Mouse (Mus musculus) thymus, adult 2 months (tissue): ENCODE data around the gene Ccdc88c. TPM values are rescaled to one million over a fixed set of nuclear protein-coding genes. Genes with fewer than 3 reads are reported as not detected.
A peak's percentile ranks its signal among the peaks of the same experiment; 100 is the strongest.

Experiments used
- DNase-seq: peaks from one replicate; pipeline ENCODE4 v3.0.0; 2021
- H3K27ac ChIP-seq: fragments of 200-500 bp; 2 replicates; pipeline ENCODE4 v1.5.1; 2012; ENCODE audit warnings: low read length, control low read depth; ENCODE audit not compliant: control insufficient read depth, insufficient read depth
- H3K27me3 ChIP-seq: fragments of 200-500 bp; 2 replicates; pipeline ENCODE4 v1.6.1; 2012; ENCODE audit warnings: mild to moderate bottlenecking, low read length, moderate library complexity, mixed read lengths; ENCODE audit not compliant: control insufficient read depth, insufficient read depth
- H3K36me3 ChIP-seq: fragments of 200-500 bp; 2 replicates; pipeline ENCODE4 v1.6.1; 2012; ENCODE audit warnings: mild to moderate bottlenecking, low read length, moderate library complexity; ENCODE audit not compliant: control insufficient read depth, insufficient read depth
- H3K4me1 ChIP-seq: fragments of 200-500 bp; replicated peaks from 2 replicates; pipeline ENCODE4 v1.6.1; 2012; ENCODE audit warnings: low read length; ENCODE audit not compliant: control insufficient read depth, insufficient read depth
- H3K4me3 ChIP-seq: fragments of 200-500 bp; 2 replicates; pipeline ENCODE4 v1.5.1; 2012; ENCODE audit warnings: mild to moderate bottlenecking, low read length, control low read depth, moderate library complexity; ENCODE audit not compliant: control insufficient read depth, insufficient read depth
- CTCF ChIP-seq: fragments of 200-500 bp; IDR thresholded peaks from 2 replicates; pipeline ENCODE4 v1.5.1; 2012; ENCODE audit warnings: mild to moderate bottlenecking, control low read depth, low read length, moderate library complexity, borderline replicate concordance; ENCODE audit not compliant: control insufficient read depth, poor library complexity, insufficient read depth; ENCODE audit errors: extremely low read depth
- POLR2A ChIP-seq: fragments of 200-500 bp; IDR thresholded peaks from 2 replicates; pipeline ENCODE4 v1.6.1; 2012; ENCODE audit warnings: mild to moderate bottlenecking, low read length, control low read depth, moderate library complexity; ENCODE audit not compliant: control insufficient read depth, poor library complexity, insufficient read depth; ENCODE audit errors: extremely low read depth
- WGBS: fragments of 180-500 bp; shearing (Covaris S2); methylation state at CpG from one replicate; pipeline ENCODE4 v1.1.7; 2018; 5-methylcytosine and 5-hydroxymethylcytosine counted together
- polyA plus RNA-seq: library from polyadenylated mRNA; depleted of rRNA; stranded (reverse); fragments of >200 nt; gene quantifications from 2 replicates; pipeline ENCODE4 v1.2.3, GENCODE M21; 2012

Gene Ccdc88c
- polyA plus RNA-seq, 1 experiment, result 75.0 TPM

DNA sequence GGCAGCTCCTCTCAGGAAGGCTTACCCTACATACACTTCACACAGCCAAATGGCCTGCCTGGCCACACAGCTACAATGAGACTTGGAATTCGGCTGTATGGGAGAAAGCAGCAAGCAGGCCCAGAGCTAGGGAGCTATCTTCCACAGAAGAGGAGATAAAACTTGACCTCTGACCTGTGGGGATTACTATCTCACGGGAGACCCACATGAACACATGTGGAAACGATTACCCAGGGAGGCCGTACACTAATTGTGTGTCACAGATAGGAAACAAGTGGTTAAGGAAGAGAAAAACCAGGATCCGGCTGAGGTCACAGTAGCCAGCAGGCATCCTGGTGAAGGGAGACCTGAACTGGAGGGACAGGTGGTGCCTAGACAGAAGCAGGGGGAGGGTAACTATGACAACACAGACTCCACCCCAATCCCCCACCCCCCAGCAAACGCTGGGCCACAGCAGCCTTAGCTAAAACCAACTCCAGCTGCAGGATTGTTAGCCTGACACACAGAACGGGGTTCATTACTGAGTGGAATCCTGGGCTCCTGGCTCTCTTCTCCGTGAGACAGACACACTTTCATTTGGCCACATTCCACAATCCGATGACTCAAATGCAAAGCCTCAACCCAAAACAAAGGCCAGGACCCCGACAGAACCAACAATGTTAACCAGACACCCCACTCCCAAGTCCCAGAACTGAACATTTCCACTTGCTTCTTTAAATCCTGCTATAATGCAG lies 30.9 kb downstream of the Ccdc88c start:
- no peak overlapping the region for H3K27ac ChIP-seq
- no peak overlapping the region for H3K4me3 ChIP-seq
- TF ChIP-seq CTCF, result no peak
- no peak for DNase-seq
- no peaks in the 10 kb centered on the region for H3K27me3 ChIP-seq
- WGBS, result 69% methylated on average over 10 of the region's 10 CpGs
- H3K36me3 ChIP-seq, result peaks cover 5% of the 10 kb centered on the region; the same call in 1 of the 2 replicates
- peaks cover 50% of the 10 kb centered on the region for H3K4me1 ChIP-seq

DNA sequence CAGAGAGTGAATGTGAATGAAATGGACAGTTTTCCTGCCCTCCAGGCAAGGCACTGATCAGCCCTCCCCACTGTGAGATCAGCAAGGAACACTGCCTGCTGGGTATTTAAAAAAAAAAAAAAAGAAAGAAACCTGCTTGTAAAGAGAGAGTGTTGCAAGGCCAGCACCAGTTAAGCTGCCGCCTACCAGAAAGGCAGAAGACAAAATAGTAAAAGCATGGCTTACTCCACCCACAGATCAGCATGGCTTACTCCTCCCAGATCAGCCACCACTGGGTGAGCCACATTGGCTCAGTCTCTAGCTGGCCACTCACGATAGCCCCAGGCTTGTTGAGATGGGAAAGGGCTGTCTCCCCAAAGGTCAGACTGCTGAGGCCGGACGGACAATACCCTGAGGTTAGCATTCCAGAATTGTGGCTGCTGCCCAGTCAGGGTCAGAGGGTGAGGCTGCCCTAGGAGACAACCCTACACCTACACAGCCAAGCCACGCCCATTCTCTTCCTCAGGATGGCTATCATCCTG lies 32.4 kb downstream of the Ccdc88c start:
- H3K4me3 ChIP-seq, result no peak overlapping the region
- TF ChIP-seq POLR2A (no peak), CTCF (no peak)
- H3K36me3 ChIP-seq, result peaks cover 5% of the 10 kb centered on the region; the same call in 1 of the 2 replicates
- H3K4me1 ChIP-seq, result peaks cover 62% of the 10 kb centered on the region
- H3K27me3 ChIP-seq, result no peaks in the 10 kb centered on the region
- H3K27ac ChIP-seq, result no peak overlapping the region
- no peak for DNase-seq
- WGBS, result 92% methylated on average over 5 of the region's 5 CpGs

DNA sequence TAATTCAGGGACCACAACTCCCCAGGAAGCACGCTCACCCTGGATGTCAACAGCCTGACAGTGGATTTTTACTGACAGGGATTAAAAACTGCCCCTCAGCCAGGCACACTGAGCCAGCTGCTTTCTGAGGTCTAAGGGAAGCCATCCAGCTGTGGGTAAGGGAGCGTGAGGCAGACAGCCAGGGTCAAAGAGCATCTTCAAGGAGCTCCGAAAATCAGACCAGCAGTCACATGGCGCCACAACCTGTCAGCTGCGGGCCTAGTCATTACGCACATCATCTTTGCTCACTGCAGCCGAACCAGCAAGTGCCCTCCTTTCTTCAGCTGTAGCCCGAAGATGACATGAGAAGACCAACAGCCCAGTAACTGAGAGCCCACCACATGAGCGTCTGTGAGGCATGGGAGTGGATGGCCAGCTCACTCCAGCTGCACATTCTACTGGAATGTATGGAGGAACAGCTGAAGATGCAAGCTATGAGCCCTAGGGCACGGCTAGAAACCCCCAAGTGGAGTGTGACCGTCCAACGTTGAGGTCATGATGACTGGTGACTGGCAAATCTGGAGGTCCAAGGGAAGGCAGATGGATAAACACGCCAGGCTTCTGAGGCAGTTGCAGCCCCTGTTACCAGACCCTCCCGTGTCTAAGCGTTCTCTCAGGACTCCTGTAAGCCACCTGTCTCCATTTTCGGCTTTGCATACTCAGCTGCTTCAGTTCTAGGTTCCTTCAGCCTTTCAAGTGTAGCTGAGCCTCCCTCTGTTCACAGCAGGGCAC lies 33.1 kb downstream of the Ccdc88c start:
- TF ChIP-seq POLR2A, result no peak
- TF ChIP-seq CTCF, result no peak
- no peak for DNase-seq
- no peak overlapping the region for H3K4me3 ChIP-seq
- no peak overlapping the region for H3K27ac ChIP-seq
- H3K27me3 ChIP-seq, result no peaks in the 10 kb centered on the region
- H3K36me3 ChIP-seq, result peaks cover 4% of the 10 kb centered on the region; the same call in 1 of the 2 replicates
- 85% methylated on average over 16 of the region's 16 CpGs for WGBS
- peaks cover 63% of the 10 kb centered on the region for H3K4me1 ChIP-seq

DNA sequence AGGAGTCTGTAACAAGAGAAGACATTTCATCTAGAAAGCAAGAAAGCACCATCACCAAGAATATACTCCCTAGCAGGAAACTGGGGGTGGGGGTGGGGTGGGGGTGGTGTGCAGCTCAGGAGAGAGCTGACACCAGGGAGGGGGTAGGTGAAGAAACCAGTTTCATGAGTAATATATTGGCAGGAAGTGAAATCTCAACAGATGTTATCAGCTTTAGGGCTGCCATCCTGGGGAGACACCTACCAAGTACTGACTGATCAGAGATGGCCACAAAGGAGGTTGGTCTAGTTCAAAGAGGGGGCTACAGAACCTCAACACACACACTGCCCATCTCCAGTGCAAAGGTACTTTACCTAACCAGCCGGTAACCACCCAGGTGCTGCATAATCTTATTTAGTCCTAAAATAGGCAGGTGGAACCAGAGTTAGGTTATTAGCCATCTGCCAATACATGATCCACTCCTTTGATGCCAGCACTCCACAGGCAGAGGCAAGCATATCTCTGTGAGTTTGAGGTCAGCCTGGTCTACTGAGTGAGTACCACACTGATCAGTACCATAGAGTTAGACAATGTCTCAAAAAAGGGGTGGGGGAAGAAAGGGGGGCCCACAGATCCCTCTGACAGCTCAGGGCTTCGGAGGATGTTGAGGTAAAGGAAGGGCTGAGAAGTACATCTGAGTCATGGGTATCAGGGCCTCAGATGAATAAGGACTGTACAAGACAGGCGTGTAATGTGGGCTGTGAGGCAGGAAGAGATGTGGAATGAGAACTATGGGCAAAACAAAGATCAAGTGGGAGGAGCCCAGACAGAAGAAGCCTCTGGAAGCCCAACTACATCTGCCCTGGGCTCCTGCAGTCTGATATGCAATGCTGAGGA lies 34.5 kb downstream of the Ccdc88c start:
- WGBS, result 22% methylated on average over 3 of the region's 3 CpGs
- DNase-seq, result no peak
- H3K4me3 ChIP-seq, result no peak overlapping the region
- peak overlapping the region; percentile 41 for H3K27ac ChIP-seq
- H3K36me3 ChIP-seq, result no peaks in the 10 kb centered on the region
- TF ChIP-seq CTCF (no peak), POLR2A (no peak)
- no peaks in the 10 kb centered on the region for H3K27me3 ChIP-seq
- H3K4me1 ChIP-seq, result peaks cover 74% of the 10 kb centered on the region

DNA sequence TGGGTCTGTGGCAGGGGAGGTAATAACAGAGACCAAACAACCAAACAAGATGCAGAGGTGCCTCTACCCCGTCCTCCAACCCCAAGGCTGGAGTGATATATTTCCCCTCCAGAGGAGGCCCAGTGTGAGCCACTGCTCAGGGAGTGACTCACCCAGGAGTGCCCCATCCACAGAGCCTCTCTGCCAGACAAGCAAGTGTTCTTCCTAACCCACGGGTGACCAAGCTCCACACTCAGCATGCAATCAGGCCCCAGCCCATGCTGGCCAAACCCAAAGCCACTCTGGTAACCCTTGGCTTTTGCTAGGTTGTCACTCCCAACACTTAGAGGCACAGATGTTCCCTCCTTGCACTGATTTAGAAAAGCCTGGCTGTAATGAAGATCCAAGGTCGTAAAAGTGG lies 35.7 kb downstream of the Ccdc88c start:
- 87% methylated on average over 3 of the region's 3 CpGs for WGBS
- H3K4me1 ChIP-seq, result peaks cover 77% of the 10 kb centered on the region
- H3K27me3 ChIP-seq, result no peaks in the 10 kb centered on the region
- no peak overlapping the region for H3K4me3 ChIP-seq
- H3K36me3 ChIP-seq, result no peaks in the 10 kb centered on the region
- DNase-seq, result no peak
- TF ChIP-seq CTCF, result no peak
- H3K27ac ChIP-seq, result no peak overlapping the region

DNA sequence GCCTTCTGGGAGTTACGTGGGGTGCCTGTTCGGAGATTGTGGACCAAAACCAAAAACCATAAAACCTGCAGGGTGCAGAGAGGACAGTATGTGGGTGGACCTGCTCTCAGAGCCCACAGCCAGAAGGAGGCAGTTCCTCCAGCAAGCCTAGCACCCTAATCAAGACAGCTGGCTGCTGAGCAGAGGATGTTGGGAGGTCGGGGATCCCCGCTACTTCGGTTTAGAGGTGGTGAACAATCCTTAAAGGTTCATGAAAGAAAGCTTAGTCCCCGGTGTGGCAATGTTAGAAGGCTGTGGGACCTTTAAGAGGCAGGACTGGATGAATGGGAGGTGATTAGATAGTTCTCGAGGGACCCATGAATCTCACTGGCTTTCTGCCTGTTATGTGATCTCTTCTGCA lies 36.4 kb downstream of the Ccdc88c start:
- Histone ChIP-seq H3K4me1 (peaks cover 74% of the 10 kb centered on the region), H3K27me3 (no peaks in the 10 kb centered on the region), H3K36me3 (no peaks in the 10 kb centered on the region), H3K4me3 (no peak overlapping the region), H3K27ac (no peak overlapping the region)
- DNase-seq, result no peak
- WGBS, result 77% methylated on average over 7 of the region's 7 CpGs
- TF ChIP-seq CTCF (no peak), POLR2A (no peak)

DNA sequence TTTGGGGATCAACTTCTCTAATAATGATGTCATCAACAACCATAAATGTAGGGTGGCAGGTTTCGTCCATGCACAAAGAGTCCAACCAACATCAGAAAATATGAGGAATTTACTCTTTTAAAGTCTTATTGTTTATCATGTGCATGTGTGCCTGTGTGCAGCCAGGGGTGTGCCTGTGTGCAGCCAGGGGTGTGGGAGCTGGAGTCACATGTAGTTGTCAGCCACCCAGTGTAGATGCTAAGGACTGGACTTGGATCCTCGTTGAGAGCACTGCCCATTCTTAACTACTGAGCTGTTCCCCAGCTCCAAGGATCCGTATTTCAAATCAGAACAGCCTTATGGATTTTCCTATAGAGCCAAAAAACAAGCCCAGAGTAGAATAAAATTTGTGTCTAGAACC lies 37.7 kb downstream of the Ccdc88c start:
- no peak overlapping the region for H3K27ac ChIP-seq
- no peak for DNase-seq
- TF ChIP-seq POLR2A (no peak), CTCF (no peak)
- H3K27me3 ChIP-seq, result no peaks in the 10 kb centered on the region
- H3K4me3 ChIP-seq, result no peak overlapping the region
- peaks cover 79% of the 10 kb centered on the region for H3K4me1 ChIP-seq
- no peaks in the 10 kb centered on the region for H3K36me3 ChIP-seq
- WGBS, result 89% methylated on average over 3 of the region's 3 CpGs
